Mouse (Mus musculus) testis, postnatal 10 days (tissue): ENCODE results near the gene Rab38.

Source experiments
- DNase-seq: peaks from one replicate; pipeline ENCODE4 v3.0.0; 2021; ENCODE audit warnings: low spot score

Rab38 gene

GRCm38 (mm10) chr7:88527100-88527671 is 97.1 kb downstream of the Rab38 start:
- no peak for DNase-seq

DNA sequence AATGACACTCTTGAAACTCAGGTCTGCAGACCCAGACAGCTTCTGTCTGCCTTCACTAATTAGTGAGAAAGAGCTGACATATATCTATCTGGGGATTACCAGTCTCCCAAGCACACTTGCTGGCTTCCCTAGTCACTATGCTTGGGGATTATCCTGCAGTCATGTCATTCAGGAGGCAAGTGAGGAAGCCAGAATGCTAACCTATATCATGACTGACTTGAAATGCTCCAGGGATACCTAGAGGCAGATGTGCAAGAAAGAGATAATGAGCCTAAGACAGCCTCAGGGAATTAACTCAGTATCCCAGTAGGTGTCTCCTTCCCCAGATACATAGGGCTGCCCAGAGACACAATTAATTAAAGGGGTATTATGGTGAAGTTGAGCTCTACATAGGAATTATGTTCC is 106.1 kb downstream of the Rab38 start:
- no peak for DNase-seq

- no peak for DNase-seq
Measured at GRCm38 (mm10) chr7:88536743-88537142, 106.7 kb downstream of the Rab38 start.
